Mouse (Mus musculus) layer of hippocampus, adult 2 months (tissue): ENCODE results near the gene Gm10320. TPM values are rescaled to one million over a fixed set of nuclear protein-coding genes. Genes with fewer than 3 reads are reported as not detected.

Experiments
- DNase-seq, 2 experiments: peaks; one replicate each; pipeline ENCODE4 v3.0.0; 2022; ENCODE audit warnings: low spot score in 2 of 2
- H3K27ac ChIP-seq: fragments of 200-600 bp; 2 replicates; pipeline ENCODE4 v1.8.1; 2022
- H3K4me3 ChIP-seq: fragments of 200-600 bp; 2 replicates; pipeline ENCODE4 v1.8.1; 2022; ENCODE audit warnings: mild to moderate bottlenecking
- CTCF ChIP-seq: fragments of 200-600 bp; conservative IDR thresholded peaks from 2 replicates; pipeline ENCODE4 v1.8.1; 2022; ENCODE audit warnings: antibody characterized with exemption, mild to moderate bottlenecking, moderate library complexity
- total RNA-seq, 2 experiments: library from RNA; stranded (reverse); gene quantifications; 2 replicates each; pipeline ENCODE4 v1.2.3; 2021

The Gm10320 gene
- total RNA-seq, 2 experiments from 2014 or later: not detected

DNA sequence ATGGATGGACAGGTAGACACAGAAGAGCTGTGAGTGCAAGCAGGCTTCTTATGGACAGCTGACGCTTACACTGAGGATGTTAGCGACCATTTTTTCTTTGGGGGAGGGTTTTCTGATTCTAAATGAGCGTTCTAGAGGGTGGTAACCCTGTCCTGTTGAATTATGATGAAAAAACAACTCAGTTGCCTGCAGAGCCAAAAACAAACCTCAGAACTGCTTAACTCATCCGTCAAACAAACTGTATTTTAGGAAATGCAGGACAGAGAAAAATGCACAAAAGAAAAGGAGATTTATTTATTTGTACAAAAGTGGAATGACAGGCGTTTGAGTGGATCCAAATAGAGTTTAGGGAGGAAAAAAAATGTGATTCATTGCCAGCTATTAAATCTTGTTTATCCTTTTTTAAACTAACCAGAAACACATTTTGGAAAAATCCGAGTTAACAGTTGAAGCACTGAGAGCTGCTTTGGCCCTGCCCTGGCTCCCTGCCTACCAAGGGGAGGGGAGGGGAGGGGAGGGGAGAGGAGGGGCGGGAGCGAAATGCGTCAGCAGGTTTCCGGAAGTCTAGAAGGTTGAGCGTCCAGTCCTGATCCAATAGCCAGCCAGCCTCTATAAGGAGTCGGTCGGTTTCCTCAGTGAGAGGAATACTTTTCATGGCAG lies 51.4 kb downstream of the Gm10320 start:
- Histone ChIP-seq H3K27ac (no peak overlapping the region), H3K4me3 (no peak overlapping the region)
- DNase-seq: no peak
- no peak for TF ChIP-seq CTCF

Other genes with a start within 250 kb of the Gm10320 start
- gene Utp15, start 229.0 kb downstream of the Gm10320 start, total RNA-seq: 10 to 100 TPM; 21.5 to 22.5 TPM
- gene Ankra2, start 228.9 kb downstream of the Gm10320 start, total RNA-seq: 10 to 100 TPM; 50.0 to 50.4 TPM
- not detected for gene Gm21976, start 212.1 kb downstream of the Gm10320 start, total RNA-seq
- 100 to 1,000 TPM; 198 TPM for gene Btf3, start 175.0 kb downstream of the Gm10320 start, total RNA-seq
- 1 to 10 TPM in 1 of 2 experiments, under 1 TPM in 1; 0.69 to 1.2 TPM for gene Foxd1, start 137.8 kb downstream of the Gm10320 start, total RNA-seq
- under 1 TPM in 1 of 2 experiments, not detected in 1; 0.15 TPM for gene Tmem174, start 145.4 kb upstream of the Gm10320 start, total RNA-seq
- gene Tmem171, start 202.8 kb upstream of the Gm10320 start, total RNA-seq: 1 to 10 TPM; 1.7 to 1.8 TPM